Mouse (Mus musculus) olfactory bulb, adult 2 months (tissue): ENCODE results near the gene Gm31571. TPM values are rescaled to one million over a fixed set of nuclear protein-coding genes. Genes with fewer than 3 reads are reported as not detected.
"Not testable (repeated sequence)": the region's sequence is repeated elsewhere in the genome, so short reads cannot be mapped to it uniquely, and the experiment has no call there.

Experiments used
- H3K27ac ChIP-seq: fragments of 200-500 bp; 2 replicates; pipeline ENCODE4 v1.5.1; 2012; ENCODE audit warnings: low read depth, low read length; ENCODE audit not compliant: insufficient read depth
- H3K4me1 ChIP-seq: fragments of 200-500 bp; 2 replicates; pipeline ENCODE4 v1.6.1; 2012; ENCODE audit warnings: low read length; ENCODE audit not compliant: control insufficient read depth, insufficient read depth
- H3K4me3 ChIP-seq: fragments of 200-500 bp; 2 replicates; pipeline ENCODE4 v1.5.1; 2012; ENCODE audit warnings: mild to moderate bottlenecking, low read depth, low read length, moderate library complexity; ENCODE audit not compliant: insufficient read depth
- WGBS: fragments of 180-500 bp; shearing (Covaris S2); methylation state at CpG from one replicate; pipeline ENCODE4 v1.1.7; 2018; 5-methylcytosine and 5-hydroxymethylcytosine counted together
- polyA plus RNA-seq: library from polyadenylated mRNA; stranded (reverse); fragments of >200 nt; gene quantifications from 2 replicates; pipeline ENCODE4 v1.2.4, GENCODE M21; 2012; ENCODE audit warnings: low replicate concordance; ENCODE audit not compliant: missing spikeins, insufficient read depth, insufficient read length

The Gm31571 gene
- not detected in 2 replicates for polyA plus RNA-seq

DNA sequence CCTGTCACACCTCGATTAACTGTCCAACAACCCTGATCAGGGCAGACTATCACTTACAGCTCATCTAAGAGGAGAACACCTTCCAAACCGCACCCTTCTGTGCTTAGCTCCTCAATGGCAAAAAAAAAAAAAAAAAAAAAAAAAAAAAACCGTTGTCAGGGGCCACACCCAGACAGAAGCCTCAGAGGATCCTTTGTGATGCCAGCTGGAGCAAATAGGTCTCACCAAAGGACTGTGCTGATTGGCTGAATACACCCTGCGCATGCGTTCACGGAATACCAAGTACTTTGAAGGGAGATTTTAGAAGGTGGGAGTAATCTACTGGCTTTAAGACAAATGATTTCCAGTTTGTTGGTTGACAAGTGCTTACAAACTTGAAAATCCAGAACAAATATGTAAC lies at the start of gene Gm31571:
Gm31571 (minus strand) TSS at position 101 of the 400 bp plus-strand sequence.
- not testable (repeated sequence) for H3K4me1 ChIP-seq, H3K4me3 ChIP-seq, H3K27ac ChIP-seq
- WGBS: no CpG with 5 or more reads among the region's 6 CpGs
